Mouse (Mus musculus): ENCODE results near the gene Dnlz.
"Not testable (repeated sequence)": the region's sequence is repeated elsewhere in the genome, so short reads cannot be mapped to it uniquely, and the experiment has no call there.

The Dnlz gene

DNA sequence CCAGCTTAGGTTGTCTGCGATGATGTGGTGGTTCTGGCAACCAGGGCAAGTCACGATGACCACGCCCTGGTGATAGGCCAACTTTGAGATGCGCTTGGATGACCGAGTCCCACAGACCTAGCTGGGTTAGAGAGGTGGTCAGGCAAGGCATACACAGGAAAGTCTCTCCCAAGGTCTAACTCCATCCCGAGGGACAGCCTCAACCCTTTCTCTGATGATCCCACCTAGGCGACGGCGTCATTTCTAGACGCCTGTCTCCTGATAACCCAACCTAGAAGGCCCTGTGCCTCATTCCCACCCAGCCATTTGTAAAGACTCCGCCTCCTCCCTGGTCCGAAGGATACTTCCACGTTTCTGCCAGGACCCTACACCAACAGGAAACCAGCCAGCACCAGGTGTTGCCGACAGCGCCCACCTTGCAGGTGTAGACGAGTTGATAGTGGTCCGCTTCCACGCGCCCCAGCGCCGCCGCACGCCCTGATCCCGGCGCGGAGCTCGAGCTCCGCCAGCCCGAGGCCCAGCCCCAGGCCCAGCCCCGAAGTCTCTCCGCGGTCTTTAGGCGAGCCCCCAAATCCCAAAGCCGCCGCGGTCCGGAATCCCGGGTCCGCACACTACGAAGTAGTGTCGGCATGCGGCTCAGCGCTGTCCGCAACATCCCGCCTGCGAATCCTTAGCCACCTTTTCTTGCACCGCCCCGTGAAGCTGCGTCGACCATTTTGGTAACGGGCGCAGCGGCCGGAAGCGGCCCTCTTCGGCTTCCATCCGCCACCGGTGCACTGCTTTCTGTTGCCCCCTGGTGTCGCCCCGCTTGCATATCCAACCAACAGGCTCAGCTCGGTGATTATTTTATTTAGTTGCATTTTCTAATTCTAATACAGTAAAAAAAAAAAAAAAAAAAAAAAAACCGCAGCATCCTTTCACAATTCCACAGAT lies at the start of gene Dnlz:
Dnlz (minus strand) TSS at position 753 of the 933 bp plus-strand sequence.
- DNase-seq: peak; percentile 94

DNA sequence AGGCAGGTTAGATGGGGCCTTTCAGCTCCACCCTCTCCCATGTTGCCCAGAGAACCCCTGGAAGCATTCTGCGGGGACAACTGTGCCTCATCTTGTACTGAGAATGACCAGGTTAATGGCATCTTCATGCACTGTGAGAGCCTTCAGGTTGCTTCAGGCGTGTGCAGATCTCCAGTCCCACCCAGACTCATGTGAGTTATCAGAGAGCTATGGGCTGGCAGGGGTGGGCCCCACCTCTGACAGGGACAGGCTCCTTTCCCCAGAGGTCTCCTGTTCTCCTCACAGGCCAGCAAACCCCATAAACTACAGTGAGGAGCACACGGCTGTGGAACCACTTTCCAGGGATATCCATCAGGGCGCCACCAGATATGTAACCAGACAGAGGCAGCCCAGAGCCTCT lies 49.1 kb upstream of the Dnlz start:
- no peak for DNase-seq

DNA sequence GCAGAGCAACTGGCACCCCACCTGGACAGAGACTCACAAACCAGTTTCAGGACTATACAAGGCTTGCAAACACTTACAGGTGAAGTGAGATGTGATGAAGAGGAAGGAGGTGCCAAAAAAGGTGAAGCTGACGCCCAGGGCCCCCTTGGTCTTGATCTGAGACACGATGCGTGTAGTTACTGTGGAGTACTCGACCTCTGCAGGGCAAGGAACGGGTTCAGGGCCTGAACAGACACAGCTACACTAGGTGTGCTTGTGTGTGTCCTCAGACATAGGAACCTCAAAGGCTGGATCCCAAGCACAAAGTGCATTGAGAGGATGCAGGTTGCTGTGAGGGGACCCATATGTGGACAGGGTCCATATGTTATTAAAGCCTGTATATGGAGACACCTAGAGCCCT lies 48.4 kb upstream of the Dnlz start:
- no peak for DNase-seq

DNA sequence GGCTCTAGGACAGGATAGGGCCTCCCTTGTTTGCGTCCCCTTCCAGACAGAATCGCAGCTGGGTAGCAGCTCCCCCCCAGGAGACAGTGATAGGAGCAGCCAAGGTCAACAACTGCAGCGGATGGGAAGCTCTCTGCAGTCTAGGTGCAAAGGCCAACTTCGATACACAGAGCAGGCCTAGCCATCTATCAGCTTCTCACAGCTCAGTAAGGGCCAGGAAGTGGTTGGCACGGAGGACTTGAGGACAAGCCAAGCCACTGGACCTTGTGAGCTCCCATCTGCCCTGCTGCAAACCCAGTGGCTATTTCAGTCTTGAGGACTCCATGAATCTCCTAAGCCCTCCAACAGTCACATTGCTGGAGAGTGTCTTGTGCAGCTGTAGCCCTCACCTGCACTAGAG lies 47.7 kb upstream of the Dnlz start:
- no peak for DNase-seq

DNA sequence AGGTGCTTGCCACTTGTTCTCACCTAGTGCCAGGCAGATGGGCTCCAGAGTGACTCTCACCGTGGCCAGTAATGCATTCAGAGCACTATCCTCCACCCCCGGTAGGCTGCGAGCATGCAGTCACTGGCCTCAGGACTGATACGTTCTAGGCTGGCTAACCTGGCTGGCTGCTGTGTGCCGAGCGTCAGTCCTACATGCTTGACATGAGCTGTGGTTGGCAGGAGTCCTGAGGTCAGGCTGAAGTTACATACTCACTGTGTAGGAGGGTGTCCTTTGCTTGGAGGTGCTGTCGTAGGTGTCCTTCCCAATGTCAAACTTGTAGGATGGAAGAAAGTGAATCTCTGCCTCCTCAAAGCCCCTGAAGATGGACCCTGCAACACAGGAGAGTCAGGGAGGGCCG lies 47.1 kb upstream of the Dnlz start:
- no peak for DNase-seq

DNA sequence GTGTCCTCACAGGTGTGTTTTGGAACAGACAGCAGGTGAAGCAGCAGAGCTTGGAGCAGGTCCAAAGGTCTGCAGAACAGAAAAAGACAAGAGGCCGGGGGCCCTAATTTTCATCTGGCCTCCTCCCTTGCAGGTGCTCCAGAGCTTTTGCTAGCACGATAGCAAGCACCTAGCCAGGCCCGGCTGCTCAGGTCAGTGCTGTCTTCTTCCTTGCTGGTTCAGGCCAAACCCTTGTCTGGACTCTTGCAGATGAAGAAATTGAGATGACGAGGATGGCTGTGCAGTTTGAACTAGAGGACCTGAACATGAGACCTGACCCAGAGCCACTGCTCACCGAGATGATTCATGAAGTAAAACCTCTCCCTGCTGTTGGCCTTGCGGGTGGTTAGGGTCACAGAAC lies 39.7 kb upstream of the Dnlz start:
- no peak for DNase-seq

DNA sequence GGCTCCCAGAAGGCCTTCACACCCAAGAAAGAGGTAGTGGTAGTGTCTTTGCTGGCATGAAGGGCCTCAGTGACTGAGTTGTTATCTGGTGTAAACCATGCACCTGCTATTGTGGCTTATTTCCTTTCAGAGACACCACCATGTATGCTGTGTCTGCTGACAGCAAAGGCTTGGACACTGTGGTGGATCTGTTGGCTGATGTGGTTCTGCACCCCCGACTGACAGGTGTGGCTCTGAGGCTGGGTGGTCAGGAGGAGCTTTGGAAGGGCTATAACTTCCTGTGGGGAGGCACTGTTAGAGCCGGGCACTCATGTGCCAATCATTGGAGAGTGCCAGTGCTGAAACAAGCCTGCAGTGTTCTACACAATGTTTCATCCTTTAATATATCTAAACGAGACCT lies 39.0 kb upstream of the Dnlz start:
- no peak for DNase-seq

DNA sequence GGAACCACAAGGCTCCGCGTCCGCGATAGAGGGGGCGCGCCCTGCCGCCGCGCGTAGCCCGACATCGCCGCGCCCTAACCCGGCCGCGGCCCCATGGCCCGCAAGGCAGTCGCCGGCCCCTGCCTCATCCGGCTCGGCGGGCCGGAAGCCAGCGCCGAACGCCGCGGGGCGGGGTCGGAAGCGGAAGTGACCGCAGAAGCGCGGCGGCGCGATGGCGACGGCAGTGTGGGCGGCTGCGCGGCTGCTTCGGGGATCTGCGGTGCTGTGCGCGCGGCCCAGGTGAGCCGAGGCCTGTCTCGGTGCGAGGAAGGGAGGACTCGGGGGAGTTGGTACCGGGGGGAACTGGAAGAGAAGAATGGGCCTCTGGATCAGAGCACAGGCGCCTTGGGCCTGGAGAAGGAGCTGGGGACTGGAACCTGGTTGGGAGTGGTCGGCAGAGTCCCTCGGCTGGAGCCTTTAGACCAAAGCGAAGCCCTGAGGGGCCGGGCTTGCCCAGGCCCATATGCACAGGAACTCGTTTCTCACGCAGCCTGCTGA lies 37.3 kb upstream of the Dnlz start, which contains the start of the genes Entr1 and Pmpca:
Entr1 (minus strand) TSS at position 163 of the 537 bp plus-strand sequence.
Pmpca (plus strand) TSS at position 186 of the 537 bp plus-strand sequence.
- peak; percentile 77 for DNase-seq

DNA sequence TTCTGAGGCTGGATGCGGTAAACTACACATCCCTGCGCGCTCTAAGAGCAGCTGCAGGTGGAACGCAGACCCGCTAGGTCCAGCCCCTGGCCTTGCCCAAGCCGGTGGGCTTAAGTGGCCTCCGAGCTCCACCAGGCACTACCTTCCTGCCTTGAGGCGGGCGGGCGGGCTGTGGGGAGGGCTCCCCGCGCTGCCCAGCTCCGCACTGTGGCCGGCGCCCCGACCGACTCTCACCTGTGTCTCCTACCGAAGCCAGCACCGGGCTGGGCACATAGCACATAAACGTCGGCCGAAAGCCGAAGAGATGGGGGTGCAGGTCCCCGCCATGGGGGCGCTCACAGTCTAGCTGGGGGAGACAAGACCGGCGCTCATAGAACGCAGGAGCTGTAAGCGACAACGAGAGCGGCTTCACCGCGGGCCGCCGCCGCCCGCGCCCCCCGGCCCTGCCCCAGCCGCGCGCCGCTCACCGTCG lies 36.8 kb upstream of the Dnlz start:
- DNase-seq: no peak

DNA sequence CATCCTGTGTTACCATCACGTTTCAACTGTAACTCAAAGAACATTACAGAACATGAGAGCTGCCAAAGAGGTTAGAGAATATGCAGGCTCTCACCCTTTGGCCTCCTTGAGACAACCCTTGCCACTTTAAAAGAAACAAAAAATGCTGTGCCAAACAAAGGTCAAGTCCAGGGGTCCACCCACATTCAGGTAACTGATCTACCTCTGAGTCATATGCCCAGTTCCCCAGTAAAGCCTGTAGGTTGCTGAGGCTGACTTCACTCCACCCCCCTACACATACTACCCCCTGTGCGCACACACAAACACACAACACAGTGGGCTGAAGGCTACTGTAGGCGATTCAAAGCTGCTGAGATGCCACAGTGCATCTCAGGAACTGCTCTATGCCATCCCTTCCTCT lies 35.8 kb upstream of the Dnlz start:
- no peak for DNase-seq

DNA sequence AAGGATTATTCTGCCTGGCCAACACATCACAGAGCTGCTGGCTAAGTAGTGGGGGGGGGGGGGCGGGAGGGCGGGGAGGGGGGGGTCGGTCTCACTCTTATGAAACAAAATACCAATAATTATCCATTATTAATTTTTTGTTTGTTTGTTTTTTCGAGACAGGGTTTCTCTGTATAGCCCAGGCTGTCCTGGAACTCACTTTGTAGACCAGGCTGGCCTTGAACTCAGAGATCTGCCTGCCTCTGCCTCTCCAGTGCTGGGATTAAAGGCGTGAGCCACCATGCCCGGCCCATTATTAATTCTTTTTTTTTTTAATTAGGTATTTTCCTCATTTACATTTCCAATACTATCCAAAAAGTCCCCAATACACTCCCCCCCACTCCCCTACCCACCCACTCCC lies 29.0 kb upstream of the Dnlz start:
- DNase-seq: not testable (repeated sequence)

DNA sequence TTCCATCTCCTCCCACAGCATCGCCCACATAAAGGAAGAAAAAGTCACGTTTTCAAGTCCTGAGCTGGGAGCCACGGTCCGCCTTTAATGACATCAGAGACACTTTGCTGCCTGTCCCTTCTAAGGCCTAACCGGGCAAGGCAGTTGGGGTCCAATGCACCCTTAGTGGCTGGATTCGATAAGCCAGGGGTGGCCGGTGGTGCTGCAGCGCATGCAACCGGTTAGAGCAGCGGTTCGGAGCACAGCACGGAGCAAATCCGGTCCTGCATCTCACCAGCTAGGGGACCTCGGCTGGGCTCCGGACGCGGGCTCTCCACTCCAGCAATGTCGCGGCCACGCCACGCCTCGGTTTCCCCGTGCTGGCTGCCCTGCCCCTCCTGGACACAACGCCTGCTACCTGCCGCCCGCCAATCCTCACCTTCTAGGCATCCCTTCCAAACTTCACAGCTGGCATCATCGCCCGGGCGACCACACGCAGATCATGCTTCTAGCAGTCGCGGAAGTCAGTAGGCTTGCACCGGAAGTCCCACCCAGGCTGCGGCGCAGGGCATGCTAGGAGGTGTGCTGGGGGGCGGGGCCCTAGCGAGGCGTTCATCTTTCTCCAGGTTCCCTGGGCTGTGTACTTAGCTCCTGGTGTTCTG lies 28.3 kb upstream of the Dnlz start, which contains the start of gene Snapc4:
Snapc4 (minus strand) TSS at position 523 of the 641 bp plus-strand sequence.
- peak; percentile 71 for DNase-seq

DNA sequence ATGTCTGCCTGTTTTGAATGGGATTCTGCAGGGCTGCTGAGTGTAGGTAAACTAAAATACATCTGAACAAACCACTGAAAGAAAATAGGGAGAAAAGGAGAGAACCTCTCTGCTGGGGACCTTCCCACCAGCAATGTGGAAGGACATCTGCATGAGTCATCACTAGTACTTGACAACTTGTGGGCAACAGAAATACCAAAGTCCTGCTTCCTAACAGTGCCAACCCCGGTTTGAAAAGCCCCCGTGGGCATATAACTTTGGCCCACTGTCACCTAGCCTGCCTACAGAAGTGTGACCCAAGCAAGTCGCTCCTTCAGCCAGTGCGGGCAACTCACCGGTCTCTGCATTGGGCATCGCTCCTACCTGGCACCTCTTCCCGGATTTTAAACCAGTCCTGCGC lies 20.5 kb upstream of the Dnlz start:
- DNase-seq: no peak

DNA sequence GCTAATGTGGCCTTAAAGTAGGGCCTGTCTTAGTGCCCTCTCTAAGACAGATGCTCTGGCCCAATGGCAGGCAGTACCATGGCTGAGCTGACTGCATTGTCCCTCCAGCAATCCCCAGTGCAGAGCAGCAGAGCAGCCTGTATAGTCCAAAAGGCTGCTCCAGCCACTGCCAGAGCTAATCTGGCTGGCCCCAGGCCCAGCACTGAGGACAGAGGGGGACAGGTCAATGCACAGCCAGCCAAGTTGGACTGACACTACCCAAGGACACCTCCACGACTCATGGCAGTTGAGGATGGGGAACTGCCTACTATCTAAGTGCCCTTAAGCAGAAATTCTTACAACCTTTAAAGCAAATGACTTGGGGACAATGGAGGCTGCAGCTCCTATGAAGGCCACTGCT lies 16.7 kb upstream of the Dnlz start:
- no peak for DNase-seq

DNA sequence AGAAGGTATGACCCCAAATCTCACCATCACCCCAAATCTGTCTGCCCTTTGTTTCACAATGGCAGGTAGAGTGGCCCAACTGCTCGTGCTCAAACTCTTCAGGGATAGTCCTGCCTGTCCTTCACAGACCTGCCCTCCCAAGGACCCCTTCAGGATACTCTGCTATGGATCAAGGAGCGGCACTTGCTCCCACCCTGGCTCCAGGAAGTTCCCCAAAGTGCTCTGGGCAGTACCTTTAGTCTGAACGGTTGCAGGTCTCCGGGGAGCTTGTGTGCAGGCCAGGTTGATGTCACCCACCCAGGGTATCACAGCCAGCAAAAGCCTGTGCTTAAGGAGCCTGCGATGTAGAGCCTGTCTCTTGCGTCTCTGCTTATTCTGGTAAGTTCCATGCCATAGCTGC lies 16.0 kb upstream of the Dnlz start:
- no peak for DNase-seq

DNA sequence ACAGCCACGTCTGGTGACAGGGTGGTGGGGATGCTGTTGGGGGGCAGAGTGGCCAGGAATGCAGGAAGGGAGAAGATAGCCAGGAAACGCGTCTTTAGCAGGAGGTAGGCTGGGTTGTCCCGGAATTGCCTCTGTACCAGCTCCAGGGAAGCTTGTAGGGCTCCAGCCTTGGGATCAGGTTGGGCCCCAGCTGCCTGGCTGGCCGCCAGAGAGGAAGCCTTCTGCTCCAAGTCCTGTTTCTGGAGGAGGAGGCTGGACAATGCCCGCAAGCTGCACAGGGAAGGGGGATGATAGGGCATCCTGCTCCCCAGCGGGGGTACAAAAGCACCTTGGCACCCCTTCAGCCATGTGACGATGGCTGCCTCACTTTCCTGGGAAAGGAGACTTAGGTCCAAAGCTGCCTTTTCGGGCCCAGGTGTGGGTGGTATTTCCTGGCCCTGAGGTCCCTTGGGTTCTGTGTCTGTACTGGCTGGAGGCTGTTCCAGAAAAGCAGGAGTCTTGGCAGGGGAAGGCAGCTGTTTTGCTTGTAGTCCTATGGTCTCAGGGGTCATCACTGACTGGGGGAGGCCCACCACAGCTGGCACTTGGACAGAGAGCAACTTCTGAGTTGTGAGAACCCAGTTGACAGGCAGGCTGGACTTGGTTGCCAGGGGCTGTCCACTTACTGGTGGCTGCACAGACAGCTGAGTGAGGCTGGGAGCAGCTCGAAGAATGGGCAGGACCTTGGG lies 13.0 kb upstream of the Dnlz start:
- DNase-seq: peak; percentile 65

DNA sequence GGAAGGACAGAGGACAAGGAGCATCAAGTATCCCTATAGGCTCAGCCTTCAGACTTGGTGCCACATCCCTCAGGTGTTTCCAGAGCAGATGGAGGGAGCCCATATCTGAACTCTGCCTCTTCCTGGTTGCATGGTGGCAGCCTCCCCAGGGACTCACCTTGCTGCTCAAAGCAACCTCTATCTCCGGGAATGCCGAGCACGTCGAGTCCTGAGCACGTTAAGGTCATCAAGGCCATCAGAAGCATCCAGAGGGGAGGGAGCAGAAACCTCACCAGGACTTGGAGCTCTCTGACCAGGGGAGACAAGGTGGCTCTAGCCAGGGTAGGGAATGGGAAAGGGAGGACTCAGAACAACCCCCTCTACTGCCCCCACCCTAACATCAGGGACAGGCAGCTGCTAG lies 11.6 kb upstream of the Dnlz start:
- no peak for DNase-seq

DNA sequence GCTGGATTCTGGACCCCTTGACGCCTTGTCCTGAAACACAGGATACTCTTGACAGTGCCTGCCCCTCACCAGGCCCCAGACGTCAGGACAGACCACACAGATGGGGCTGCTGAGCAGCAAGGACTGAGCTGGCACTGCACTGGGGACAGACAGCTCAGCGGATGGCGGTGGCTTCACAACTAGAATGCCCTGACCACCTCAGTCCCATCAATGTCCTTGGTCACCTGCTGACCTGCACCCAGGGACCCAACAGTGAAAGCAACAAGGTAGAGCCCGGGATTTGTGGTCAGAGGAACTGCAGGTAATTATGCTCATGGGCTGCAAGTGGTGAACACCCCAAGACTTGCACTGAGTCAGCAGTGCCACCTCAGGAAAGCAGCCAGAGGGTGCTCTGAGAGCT lies 11.1 kb upstream of the Dnlz start:
- DNase-seq: no peak

DNA sequence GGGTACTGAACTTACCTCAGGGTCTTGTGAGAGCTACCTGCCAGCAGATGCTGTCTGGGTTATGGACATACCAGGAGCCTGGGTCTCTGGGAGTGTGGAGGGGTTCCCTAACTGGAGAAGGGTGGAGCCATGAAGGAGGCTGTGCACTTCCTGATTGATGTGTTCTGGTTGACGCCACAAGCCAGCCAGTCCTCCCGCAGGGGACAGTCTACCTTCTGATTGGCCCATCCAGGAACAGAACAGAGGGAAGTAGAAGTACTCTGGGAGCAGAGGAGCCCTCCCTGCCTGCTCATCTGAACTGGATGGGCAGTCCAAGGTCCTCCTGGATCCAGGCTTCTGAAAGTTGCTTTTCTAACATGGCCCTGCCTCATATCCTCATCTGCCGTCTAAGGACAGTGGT lies 8.9 kb upstream of the Dnlz start, which contains the start of gene Card9:
Card9 (minus strand) TSS at position 147 of the 400 bp plus-strand sequence.
- no peak for DNase-seq

DNA sequence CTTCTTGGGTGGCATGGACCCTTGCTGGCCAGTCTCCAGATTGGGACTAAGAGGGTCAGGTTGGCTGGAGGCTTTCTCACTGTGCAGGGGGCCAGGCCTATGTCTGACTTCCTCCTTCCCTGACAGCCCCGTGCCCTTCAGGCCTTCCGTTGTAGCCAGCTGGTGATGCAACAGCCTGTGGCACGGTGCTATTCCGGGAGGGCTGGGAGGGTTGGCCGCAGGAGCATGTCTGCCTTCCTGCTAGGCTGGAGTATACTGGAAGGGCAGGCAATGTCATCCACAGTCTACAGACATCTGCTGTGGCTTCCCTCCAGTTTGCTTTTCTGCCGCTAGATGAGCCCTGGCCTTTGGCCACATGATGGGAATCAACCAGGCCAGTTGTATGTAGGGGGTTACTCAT lies 8.1 kb upstream of the Dnlz start:
- DNase-seq: no peak

DNA sequence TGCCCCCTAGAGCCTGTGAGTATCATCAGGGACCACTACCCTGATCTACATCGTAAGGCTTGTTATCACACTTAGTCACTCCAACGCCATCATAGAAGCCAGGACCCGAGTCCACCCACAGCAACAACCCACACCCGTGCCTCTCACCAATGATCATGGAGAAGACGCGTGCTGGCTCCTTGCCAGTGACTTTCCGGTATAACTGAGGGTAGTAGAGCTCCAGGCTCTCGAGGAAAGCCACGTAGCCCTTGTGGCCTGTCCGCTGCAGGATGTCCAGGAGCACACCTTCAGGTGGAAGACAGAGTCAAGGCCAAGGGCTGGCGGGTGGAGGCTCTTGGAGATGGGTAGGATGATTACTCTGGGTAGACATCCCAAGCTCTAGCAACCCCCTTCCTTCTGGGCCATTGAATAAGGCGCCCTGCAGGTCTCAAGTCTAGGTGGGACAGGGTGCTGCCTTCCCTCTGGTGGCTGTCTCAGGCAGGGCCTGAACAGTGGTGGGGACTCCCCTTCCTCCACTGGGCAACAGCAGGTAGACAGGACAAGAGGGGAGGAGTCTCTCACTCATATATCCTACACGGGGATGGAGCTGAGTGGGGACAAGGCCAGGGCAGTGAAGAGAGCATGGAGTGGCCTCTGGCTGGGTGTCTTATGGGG lies 6.9 kb upstream of the Dnlz start:
- no peak for DNase-seq

DNA sequence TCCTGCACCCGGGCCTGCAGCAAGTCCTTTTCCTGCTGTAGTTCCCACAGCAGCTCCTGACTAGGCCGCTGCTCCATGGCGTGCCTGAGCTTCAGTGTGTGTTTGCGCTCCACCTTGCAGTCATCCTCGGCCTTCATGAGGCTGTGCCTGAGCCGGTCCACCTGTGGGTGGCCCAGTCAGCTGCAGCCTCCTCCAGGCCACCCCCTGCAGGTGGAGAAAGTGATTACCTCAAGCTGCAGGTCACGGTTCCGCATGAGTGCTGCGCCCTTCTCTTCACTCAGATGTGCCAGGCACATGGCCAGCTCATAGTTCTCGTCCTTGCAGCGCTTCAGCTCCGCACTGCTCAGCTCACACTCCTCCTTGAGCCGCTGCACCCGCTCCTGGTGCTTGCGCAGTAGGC lies 5.6 kb upstream of the Dnlz start:
- DNase-seq: peak; percentile 29
